Mouse (Mus musculus) T-helper 1 cell (primary cell): ENCODE data around the gene Fgfr2.

Source experiments
- in situ Hi-C: fragments of 300-600 bp; cut with MboI, MseI; formaldehyde crosslinking; loops from one replicate; pipeline ENCODE4 v1.15.1; 2025; ENCODE audit warnings: high pct_unique_total_duplicates

Fgfr2 gene

DNA sequence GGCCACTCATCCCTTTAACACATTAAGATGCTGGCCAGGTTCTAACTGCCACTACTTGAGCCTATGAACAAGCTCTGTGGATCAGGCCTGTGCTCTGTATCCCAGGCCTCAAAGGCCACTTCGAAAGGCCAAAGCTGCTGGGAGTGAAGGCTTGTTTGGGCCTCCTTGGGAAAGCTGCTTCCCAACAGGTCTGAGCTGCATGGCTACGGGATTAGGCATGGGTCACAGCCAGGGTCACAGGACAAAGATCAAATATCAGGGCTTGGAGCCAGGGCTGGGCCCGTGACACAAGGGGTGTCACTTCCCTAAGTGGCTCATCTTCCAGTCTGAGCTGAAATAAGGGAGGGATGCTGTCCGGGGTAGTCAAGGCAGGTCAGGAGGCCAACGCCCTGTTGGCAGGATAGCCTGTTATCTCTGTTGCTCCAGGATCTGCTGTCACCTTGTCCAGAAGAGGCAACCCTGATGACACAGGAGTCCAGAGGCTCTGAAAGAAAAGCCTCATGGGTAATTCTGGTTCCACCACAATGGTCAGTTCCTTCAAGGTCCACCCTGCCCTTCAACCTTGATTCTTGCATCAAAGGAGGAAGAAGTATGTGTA is 1313.5 kb downstream of the Fgfr2 start:
- in situ Hi-C loops = no loop called here

DNA sequence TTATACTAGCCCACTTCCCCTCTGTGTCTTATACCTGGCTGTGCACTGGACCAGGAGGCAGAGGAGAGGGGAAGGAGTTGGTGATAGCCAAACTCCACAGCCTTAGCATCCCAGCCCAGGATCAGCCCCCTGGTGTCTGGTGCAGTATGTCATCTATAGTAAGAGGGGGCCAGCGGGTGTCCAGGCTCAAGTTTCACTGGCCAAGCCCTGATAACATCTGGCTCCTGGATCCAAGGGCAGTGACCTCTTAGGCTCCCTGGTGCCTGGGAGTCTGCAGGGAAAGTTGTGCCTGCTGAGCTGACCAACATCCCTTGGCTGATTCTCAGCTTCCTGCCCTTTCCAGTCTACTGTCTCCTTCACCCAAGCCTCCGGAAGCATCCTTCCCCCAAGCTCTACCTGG is 1315.9 kb downstream of the Fgfr2 start:
- in situ Hi-C loops = no loop called here

DNA sequence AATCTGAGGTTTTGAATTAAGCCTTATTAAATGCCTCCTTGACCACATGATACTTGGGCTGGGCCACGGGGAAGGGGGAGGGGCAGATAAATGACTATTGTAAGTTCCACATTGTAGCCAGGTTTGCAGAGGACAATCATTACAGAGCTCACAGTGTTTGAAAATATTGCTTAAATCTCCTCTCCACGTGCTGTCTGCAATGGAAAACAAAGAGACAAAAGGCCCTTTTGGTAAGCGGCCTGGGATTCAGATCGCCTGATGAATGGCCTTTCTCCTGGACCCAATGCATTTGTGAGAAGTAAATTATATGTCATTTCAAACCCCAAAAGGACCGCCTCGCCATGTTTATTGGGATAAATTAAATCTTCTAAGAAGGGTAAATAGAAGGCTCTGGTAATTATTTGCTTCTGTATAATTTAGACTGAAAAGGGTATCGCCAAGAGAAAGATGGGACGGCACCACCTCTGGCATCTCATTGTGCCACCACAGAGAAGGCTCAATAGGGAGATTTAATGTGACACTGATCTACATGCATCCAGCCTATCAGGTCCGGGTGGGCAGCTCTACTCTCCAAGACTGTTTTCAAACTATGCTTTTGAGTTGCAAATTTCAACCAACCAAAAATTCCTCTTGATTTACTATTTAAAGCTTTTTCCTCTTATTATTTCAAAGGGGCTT is 1317.5 kb downstream of the Fgfr2 start:
- in situ Hi-C loops = no loop called here

DNA sequence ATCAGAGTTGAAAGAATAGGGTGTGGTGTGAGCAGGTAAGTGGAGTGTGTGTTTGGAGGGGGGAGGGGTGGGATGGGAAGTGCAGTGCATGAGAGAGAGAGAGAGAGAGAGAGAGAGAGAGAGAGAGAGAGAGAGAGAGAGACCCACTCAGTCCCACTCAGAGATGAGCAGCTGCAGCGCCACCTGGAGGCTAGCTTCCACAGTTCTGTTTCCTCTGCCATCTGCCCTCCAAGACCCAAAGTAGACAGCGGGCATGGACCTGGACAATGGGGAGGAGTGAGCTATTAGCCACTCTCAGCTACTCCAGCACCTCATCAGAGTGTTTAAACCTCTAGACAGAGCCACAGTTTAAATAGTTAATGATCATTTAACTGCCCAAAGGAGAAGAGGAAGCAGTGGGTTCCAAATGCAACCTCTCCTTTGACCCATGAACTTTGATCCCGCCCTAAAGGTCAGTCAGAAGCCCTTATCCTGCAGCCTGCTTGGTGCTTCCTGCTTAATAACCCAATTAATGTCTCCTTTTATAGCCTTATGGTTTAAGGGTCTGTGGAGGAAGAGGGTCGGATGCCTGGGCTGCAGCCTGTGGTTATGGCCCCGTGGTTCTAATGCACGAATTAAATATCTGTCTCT is 1322.6 kb downstream of the Fgfr2 start:
- in situ Hi-C loops = no loop called here

DNA sequence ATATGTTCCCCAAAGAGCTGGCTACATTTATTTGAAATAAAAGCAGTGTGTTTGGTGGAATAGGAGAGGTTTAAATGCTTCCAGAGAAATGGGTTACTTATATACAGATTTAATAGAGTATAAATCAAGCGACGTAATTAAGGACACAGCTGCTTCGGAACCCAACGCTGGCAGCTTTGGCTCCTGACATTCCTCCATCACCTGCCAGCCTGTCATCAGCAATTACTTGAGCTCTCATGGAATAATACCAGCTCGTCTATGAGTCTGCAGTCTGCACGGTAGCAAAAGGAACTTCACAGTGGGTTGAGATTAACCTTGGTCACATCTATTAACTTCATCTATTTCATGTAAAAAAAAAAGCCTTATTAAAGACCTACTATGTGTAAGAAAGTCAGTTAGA is 1326.0 kb downstream of the Fgfr2 start:
- in situ Hi-C loops = no loop called here

DNA sequence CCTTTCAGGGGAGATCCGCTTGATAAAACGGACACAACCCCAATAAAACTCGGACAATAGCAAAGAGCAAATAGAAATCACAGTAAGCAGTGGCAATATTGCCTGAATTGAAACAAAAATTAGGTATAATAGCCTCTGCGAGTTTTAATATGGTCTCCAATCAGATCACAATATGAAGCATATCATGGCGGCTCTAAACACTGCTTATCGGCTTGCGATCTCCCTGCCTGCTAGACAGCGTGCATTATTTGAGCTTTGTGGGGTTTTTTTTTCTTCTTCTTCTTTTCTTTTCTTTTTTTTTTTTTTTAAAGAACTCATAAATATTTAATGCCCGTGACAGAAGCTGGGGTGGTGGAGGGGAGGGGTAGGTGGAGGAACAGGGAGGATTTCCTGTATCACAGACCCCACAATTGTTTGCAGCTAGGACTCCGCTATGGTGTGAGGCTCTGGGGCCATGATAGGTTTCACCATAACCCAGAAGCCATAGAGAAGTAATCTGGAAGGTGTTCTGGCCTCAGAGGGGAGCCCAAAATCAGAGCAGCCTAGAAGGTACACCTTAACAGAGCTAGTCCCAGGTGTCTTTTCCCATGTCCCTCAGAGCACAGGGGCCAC is 1334.4 kb downstream of the Fgfr2 start:
- in situ Hi-C loops = no loop called here

DNA sequence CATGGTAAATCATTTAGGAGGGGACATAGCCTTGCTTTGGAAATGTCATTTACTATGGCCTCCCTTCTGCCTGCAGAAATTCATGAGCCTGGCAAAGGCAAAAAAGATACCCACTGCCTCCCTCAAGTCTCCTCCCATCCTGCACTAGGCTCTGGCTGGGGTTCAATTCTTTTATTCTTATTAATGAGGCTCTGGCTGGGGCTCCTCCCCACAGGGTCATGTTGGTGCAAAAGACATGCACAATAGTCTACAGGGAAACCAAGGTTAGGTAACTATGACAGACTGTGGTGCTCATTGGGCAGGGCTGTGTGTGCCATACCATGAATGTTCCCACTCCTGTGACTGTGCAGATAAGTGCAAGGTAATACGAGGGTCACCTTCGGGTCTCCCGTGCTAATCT is 1337.4 kb downstream of the Fgfr2 start:
- in situ Hi-C loops = no loop called here

DNA sequence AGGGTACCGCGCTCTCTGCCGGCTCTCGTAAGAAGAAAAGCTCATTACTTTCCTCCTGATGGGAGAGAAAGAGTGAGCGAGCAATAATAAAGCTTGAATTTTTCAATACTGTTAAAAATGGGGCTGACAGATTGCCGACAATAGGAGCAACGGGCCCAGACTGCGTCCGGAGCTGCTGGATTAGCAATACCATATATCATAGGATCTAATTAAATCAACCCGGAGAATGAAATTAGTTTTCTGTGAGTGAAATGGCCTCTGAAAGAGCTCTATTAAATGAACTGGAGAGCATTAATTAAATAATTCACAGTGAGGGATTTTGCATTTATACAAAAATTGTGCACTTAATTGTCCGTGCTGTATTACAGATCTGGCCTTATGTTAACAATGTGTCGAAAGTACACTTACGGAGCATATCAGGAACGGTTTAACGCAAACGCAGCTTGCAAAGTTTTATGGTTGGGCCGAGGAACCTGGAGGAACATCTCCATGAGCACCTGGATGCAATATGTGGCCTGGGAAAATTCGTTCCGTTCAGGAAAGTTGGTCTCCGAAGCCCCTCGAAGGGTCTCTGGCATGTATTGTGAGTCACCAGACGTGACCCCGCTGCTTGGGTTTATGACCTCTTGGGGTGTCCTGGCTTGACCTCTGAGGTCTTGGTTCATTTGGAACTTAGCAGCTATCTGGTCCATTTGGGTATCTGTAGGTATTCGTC is 1344.7 kb downstream of the Fgfr2 start:
- in situ Hi-C loops = no loop called here

DNA sequence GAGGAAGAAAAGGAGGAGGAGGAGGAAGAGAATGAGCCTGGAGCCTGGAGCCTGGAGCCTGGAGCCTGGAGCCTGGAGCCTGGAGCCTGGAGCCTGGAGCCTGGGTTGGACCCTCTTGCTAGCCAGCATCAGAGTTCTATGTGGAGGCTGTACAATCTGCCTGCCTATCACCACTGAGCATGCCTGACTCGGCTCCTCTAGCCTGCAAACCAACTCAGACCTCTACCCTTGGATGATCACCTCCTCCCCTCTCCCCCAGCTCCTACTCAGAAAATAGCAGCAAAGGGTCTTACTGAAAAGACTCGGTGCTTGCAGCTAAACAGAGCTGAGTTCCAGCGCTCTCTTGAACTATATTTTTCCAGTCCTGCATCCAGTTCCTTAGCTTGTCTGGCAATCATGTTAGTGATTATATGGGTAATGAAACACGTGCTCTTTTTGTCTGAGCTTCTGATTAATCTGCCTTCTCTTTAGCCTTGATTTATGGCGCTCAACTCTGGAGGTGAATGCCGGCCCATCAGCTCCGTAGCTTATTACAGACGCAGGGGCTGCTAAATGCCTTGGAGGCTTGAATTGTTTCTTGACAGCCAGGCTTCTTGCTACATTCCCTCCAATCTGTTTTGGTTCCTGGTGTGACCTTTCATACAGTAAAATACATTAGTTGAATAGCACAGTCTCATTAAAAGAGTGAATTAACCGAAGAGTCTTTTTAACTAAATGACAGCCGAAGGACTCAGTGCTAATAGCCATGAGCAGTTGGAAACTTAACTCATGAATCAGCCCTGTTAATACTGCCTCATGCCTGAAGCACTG is 1345.5 kb downstream of the Fgfr2 start:
- in situ Hi-C loops = no loop called here

DNA sequence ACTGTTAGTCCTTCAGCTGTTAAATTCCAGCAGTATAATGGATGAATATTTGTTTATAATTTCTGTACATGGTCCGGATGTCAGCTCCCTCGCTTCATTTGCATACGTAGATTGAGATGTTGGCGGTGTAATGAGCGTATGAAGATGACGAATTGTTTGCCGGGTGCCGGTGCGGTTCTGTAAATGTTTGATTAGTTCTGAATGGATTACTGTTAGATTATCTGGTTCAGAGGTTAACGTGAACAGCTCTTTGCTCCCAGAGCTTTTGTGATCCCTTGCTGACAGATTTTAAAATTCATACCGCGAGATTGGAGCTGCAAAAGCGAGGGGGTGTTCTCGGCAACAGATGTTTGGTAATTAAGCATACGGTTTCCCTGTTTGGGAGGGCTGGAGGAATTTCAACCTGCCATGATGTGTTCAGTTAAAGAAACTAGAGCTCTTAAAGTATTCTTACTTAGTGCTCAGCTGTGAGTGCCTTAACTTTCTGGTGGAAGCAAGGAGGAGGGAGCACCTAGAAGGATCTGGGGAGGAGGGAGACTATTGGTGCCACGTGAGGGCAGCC is 1346.9 kb downstream of the Fgfr2 start:
- in situ Hi-C loops = no loop called here

DNA sequence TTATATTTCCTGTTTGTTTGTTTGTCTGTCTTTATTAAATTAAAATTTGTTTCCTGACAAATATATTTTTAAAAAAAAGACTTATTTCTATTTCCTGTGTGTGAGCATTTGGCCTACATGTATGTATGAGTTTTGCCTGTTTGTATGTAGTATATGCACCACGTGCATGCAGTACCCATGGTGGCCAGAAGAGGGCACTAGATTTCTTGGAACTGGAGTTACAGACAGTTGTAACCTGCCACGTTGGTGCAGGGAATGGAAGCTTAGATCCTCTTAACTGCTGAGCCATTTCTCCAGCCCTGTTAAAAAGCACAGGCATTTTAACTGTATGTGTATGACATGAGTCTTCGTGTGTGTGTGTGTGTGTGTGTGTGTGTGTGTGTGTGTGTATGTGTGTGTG is 1365.2 kb downstream of the Fgfr2 start:
- in situ Hi-C loops = no loop called here

DNA sequence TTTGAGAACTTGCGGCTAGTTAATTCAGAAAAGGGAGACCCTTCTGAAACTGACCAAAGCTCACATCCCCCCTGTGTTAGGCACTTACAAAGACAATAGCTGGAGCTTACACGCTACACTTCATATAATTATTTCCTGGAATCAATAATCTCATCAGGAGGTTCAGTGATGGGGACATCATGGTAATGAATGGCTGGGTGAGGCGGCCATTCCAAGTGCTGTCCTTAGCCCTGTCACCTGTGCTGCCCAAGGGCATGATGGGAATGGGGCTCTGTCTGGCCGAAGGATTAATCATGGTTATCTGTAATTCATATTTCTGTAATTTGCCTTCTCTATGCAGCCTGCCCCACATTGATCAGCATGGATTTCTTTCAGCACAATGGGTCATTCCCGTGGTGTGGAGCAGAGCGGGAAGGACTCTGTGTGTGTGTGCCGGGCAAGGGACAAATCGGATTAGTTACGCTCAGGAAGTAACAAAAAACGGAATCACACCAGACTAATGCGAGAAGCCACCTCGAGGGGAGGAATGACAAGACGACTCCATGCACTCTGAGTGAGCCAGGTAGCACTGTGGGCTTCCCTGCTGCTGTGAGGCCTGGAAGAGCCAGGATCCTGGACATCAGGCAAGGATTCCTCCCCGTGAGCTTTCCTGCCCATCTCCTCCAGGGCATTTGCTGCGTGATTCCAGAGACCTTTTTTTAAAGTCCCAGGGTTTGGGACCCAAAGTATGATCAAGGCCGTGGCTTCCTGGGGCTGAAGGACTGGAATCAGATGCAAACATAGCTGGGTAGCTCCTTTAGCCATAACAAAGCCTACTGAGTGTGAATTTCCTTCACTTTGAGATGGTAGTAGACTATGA is 1375.8 kb downstream of the Fgfr2 start:
- in situ Hi-C loops = no loop called here

DNA sequence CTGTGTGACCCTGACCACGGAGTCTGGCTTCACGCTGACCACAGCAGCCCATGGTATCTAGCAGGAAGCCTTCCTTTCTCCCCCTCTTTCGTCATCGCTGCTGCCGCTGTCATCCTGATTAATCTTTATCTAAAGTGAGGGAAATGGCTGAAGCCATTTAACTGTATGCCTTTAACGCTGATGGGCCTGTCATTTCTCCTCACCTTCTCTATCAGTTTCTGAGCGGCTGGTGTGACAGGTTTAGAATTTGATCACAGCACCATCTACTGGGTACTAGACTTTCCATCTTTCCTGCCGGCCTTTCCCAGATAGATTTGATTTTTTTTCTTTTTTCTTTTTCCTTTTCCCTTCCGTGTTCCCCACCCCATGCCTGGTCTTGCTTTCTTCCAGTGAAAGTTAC is 1376.4 kb downstream of the Fgfr2 start:
- in situ Hi-C loops = no loop called here

DNA sequence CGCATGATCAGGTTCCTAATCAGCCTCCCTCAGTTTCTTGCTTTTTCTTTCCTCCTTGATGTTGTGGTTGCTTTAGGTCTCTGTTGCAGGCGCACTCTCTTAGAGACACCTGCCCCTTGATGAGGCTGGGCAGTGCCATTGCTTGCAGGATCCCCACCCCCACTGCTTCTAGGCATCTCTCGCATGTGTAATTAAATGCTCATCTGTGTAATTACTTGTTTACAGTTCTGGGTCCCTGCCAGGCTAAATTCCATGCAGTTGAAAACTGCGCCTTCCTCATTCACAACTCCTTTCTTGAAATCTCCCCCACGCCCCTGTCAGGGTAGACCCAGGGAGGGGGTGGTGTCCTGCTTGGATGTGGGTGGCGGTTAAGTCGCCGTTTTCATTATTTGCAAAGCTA is 1380.0 kb downstream of the Fgfr2 start:
- in situ Hi-C loops = no loop called here

DNA sequence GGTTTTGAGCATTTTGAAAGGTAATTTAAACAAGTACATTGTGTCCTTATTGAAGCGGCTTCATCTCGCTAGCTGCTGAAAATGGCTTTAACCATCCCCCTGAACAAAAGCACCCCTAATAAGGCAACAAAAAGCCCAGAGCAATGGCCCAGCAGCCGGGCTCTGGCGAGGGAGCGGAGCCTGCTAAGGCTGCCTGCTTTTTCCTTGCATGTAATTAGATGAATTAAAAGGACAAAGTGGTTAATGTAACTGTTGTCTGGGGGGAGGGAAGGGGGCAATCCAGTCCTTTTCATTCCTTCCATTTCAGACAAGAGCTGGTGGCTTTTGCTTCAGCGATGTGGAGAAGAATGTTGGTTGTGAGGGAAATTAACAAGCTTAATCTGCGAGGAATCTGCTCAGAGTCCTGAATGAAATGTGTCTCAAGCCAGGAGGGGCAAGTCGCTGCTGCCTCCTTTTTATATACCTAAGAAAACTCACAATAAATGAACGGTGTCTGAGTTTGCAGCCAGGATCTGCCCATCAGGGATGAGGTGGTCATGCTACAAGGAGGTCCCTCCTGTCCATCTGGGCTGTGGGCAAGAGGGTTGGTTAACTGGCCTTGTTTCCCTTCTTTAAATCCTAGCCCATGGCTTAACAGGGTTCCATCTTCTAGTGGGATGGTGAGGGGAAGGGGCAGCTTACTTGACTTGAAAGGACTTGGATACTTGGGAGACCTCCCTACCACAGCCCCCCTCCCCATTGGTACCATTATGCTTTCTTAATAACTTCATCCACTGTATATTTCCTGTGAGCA is 1400.2 kb downstream of the Fgfr2 start:
- in situ Hi-C loops = no loop called here

DNA sequence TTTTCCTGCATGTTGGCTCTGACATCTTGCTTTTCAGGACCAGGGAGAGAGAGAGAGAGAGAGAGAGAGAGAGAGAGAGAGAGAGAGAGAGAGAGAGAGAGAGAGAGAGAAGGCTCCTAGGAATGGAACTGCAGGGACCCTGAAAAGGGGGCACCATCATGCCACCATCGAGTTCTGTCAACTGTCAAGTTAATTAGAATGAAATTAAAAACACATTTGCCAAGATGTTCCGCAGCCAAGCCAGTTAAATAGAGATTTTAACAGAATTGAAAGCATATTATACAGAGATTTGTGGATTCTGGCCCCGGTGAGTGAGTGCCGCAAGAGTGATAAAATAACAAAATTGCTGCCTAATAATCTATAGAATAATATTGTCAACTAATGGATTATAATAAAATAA is 1400.8 kb downstream of the Fgfr2 start:
- in situ Hi-C loops = no loop called here

DNA sequence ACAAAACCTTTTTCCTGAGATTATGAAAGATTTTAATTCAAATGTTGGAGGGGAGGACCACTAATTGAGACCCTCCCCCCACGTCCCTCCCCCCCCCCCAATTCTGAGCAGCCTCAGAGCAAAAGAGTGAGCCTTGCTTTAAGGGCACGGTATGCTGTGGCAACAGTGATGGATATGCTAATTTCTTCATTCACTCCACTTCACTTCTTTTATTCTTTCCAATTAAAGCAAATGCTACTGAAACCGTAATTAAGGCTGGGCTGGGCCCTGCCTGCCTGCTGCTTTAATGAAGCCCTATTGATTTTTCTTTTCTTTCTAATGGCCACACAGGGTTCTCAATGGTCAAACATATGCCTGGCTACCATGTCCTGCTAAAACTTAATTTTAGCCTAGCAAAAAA is 1404.9 kb downstream of the Fgfr2 start:
- in situ Hi-C loops = no loop called here

DNA sequence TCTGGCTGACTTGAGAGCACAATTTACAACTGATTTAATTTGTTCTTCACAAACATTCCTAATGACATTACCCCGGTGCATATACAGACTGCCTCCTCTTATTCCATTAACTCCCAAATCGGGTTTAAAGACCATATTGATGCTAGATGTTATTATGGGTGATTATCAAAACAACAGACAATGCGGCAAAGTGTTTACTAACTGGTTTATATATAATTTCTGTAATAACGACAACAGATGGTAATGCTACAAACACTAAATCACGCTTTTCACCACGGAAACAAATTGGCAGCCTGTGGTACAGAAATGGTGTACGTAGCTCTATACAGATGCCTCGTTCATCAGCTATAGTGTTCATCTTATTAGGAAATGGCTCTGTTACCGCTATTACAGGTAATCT is 1410.1 kb downstream of the Fgfr2 start:
- in situ Hi-C loops = no loop called here

DNA sequence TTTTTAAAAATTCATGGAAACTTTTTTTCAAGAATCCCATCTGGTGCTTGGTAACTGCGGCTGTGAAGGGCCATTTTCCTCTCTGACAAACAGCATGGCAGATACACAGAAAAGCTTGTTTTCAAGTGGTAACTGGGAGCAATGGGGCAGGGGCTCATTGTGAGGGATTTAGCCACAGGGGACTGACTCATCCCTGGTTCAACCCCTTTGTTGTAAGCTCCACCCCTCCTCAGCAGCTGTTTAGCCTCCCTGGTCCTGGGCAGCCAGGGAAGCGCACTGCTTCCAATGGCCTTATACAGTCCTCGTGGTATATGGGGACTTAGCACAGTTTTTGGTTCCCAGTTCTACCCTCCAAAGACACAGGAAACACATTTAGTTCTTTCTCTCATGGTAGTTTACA is 1426.3 kb downstream of the Fgfr2 start:
- in situ Hi-C loops = no loop called here
